Comparison of ENCODE assay signal across 18 mouse cellular contexts in genomic region chr2:178516941-178517340, GRCm38 (mm10).
"Had no signal": no experiment of that assay in that cellular context is flagged by ENCODE, and none has a peak within 500 bp of the region (broad histone marks: within the 10 kb centered on the region; RNA-seq: fewer than 3 reads in every experiment).

No protein-coding gene starts in this region.

- H3K4me2 ChIP-seq: lung, embryonic 15.5 days; midbrain, embryonic 12.5 days; stomach, embryonic 15.5 days had no signal

- H3K9me3 ChIP-seq: lung, embryonic 15.5 days; midbrain, embryonic 12.5 days; stomach, embryonic 15.5 days had no signal

- H3K4me3 ChIP-seq: lung, embryonic 15.5 days; midbrain, embryonic 12.5 days; myocyte; stomach, embryonic 15.5 days had no signal

- DNase-seq: kidney, adult 18-20 months; kidney, adult 9 months; kidney, postnatal 14 days; kidney, postnatal 4 days; lung, adult 18-20 months; lung, postnatal 10 days; lung, postnatal 36 days; right cerebral cortex, adult 18-20 months; thymus, postnatal 4 days had no signal

- H3K36me3 ChIP-seq: lung, embryonic 15.5 days; midbrain, embryonic 12.5 days; stomach, embryonic 15.5 days had no signal

- H3K27me3 ChIP-seq: lung, embryonic 15.5 days; midbrain, embryonic 12.5 days; stomach, embryonic 15.5 days had no signal

- ATAC-seq: hindbrain, postnatal 0 days; inflammation-experienced regulatory T-cells, adult 6 months; intestine, embryonic 16.5 days; midbrain, embryonic 16.5 days had no signal

- H3K27ac ChIP-seq: hindbrain, postnatal 0 days; liver, embryonic 14.5 days; lung, embryonic 15.5 days; midbrain, embryonic 12.5 days; stomach, embryonic 15.5 days had no signal

- H3K4me1 ChIP-seq: lung, embryonic 15.5 days; stomach, embryonic 15.5 days had no signal

- H3K9ac ChIP-seq: liver, embryonic 14.5 days; lung, embryonic 15.5 days; midbrain, embryonic 12.5 days; stomach, embryonic 15.5 days had no signal
